Mouse (Mus musculus) brain, embryonic 14.5 days (tissue): ENCODE results near the gene Ubald1.

Experiments
- CTCF ChIP-seq: fragments of 200-500 bp; IDR thresholded peaks from 2 replicates; pipeline ENCODE4 v1.5.1; 2012; ENCODE audit warnings: inconsistent platforms, mild to moderate bottlenecking, moderate library complexity, borderline replicate concordance; ENCODE audit not compliant: insufficient read depth, insufficient read length; ENCODE audit errors: extremely low read depth
- POLR2A ChIP-seq: fragments of 200-500 bp; IDR thresholded peaks from 2 replicates; pipeline ENCODE4 v1.6.1; 2012; ENCODE audit warnings: mild to moderate bottlenecking, inconsistent platforms, borderline replicate concordance; ENCODE audit not compliant: poor library complexity, insufficient read depth, insufficient read length, severe bottlenecking; ENCODE audit errors: extremely low read depth

DNA sequence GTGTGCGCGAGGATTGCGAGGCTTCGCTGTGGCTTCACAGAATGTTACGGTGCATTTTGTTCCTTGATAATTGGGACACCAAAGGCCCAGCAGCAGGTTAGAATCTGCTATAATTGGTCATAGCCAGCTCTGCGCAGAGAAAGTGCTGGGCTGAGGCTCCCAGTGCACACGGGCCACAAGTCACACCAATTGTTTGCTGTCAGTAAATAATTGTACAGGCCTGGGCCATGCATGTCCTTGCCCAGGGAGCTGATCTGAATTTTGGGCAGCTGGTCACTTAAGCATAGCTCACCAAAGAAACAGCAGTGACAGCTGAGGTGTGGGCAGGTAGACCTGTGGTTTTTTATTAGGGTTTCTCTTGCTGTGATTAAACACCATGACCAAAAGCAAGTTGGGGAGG is 47.9 kb upstream of the Ubald1 start:
- TF ChIP-seq POLR2A = no peak
- no peak for TF ChIP-seq CTCF
